Mouse (Mus musculus): Measurements from ENCODE around the gene Fxyd7. TPM values are rescaled to one million over a fixed set of nuclear protein-coding genes. Genes with fewer than 3 reads are reported as not detected.

The Fxyd7 gene
- 1 to 10 TPM in 1 of 2 experiments, under 1 TPM in 1; 0.41 to 1.1 TPM for total RNA-seq (2021)

- DNase-seq = no peak
- intact Hi-C loops (cut with DNase I) = loop anchor here (2.0 to 5.0 kb wide), 2 partner anchors 77 to 94 kb away; partner anchors contain the start of gene Usf2
Observed at GRCm38 (mm10) chr7:31051321-31052021, at the start of gene Fxyd7. Fxyd7 (minus strand) TSS chr7:31051467.

- intact Hi-C loops (cut with DNase I) = no loop called here
- DNase-seq = no peak
Observed at GRCm38 (mm10) chr7:31100786-31101185, 49.5 kb upstream of the Fxyd7 start.

DNA sequence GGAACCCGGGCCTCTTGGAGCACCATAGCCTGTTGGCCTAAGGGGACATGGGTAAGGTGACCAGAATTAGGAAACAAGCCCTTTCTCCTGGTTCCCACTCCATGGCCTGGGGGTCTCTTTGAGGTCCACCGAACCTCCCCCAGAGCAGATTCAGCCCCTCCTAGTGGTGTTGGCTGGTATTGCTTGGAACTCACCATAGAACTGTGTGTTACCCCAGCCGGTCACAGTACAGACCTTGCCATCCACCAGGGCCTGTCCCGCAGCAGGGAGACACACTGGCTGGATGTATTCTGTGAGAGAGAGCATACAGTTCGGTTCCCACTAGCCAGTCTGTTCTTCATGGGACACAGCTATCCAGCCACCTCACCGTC, 48.3 kb upstream of the Fxyd7 start:
- DNase-seq = no peak
- intact Hi-C loops (cut with DNase I) = loop anchor here (5.0 kb wide), 1 partner anchor 127 kb away; the partner anchor contains the start of genes Fam187b and Lsr

GRCm38 (mm10) chr7:31098697-31099611, 47.7 kb upstream of the Fxyd7 start:
- DNase-seq = no peak
- intact Hi-C loops (cut with DNase I) = loop anchor here (5.0 kb wide), 1 partner anchor 127 kb away; the partner anchor contains the start of genes Fam187b and Lsr

- intact Hi-C loops (cut with DNase I) = loop anchor here (1.0 to 5.0 kb wide), 3 partner anchors 19 to 125 kb away; partner anchors contain the start of genes Fam187b, Lgi4 and Lsr
- peak; percentile 90 to 95 for DNase-seq
Observed at GRCm38 (mm10) chr7:31097583-31098248, 46.4 kb upstream of the Fxyd7 start.

GRCm38 (mm10) chr7:31096892-31097564, 45.8 kb upstream of the Fxyd7 start:
- intact Hi-C loops (cut with DNase I) = loop anchor here (1.0 to 5.0 kb wide), 3 partner anchors 18 to 125 kb away; partner anchors contain the start of genes Fam187b, Lgi4 and Lsr
- DNase-seq = no peak

DNA sequence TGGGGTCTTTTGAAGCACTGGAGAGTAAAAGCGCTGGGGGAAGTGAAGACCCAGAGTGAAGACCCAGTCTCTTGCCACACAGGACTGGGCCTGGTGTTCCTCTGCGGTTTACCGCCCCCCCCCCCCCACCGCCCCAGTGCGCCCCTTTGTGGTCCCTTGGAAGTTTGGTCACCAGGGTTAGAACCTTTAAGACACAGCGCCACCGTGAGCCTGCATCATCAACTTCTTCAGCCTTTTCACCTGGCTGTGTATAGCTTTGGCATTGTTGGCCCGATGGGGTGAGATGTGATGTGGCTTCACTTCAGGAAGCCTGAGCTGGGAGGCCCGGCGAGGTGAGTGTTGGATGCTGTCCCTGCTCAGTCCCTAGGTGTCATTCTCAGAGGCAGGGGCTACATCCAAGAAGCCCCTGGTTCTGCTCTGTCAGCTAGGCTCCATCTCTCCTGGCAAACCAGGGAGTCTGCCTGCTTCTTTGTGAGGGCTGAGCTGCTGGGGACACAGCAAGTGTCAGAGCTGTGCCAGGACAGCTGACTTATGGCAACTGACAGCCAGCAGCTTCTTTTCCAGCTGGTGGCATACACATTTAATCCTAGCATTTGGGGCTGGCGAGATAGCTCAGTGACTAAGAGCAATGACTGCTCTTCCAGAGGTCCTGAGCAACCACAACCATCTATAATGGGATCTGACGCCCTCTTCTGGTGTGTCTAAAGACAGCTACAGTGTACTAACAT, 43.7 kb upstream of the Fxyd7 start:
- no peak for DNase-seq
- intact Hi-C loops (cut with DNase I) = loop anchor here (5.0 kb wide), 2 partner anchors 123 to 138 kb away; partner anchors contain the start of genes Fam187b, Lsr and Usf2

DNA sequence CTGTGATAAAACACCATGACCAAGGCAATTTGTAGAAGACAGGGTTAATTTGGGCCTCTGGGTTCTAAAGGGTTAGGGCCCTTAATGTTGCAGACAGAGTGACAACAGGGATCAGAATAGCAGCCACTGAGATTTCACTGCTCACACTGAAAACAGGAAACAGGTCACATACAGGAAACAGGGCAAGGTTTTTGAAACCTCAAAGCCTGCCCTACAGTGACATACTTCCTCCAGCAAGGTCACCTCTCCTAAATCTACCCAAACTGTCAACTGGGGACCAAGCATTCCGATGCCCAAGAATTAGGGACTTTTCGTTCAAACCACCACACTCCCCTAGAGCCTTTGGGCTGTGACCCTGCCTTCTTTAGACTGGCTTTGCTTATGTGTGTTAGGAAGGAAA, 38.5 kb upstream of the Fxyd7 start:
- intact Hi-C loops (cut with DNase I) = loop anchor here (5.0 to 10.0 kb wide), 2 partner anchors 132 to 435 kb away; partner anchors contain the start of genes Rbm42 and Usf2

GRCm38 (mm10) chr7:31088206-31088605, 36.9 kb upstream of the Fxyd7 start:
- intact Hi-C loops (cut with DNase I) = loop anchor here (10.0 kb wide), 1 partner anchor 433 kb away; the partner anchor contains the start of gene Rbm42
- no peak for DNase-seq

More for the DNA sequence above, 38.5 kb upstream of the Fxyd7 start:
- DNase-seq = no peak

DNA sequence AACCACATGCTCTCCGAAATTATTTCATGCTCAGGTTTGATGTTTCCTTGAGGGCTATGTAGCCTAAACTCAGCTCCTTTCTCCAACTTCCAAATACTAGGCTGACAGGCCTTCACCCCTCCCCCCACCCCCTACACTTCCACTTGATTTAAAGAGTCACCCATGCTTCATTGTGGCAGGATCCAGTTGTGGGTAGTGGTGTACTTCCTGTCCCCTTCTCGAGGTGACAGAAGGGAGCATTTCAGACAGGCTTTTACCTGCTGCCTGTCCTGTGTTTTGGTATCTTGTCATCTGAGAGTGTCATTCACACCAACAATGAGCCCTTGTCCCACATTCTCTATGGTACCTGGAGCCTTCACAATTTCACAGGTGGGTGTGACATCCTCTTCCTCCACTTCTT, 36.0 kb upstream of the Fxyd7 start:
- intact Hi-C loops (cut with DNase I) = loop anchor here (10.0 kb wide), 1 partner anchor 432 kb away; the partner anchor contains the start of gene Rbm42
- DNase-seq = no peak

DNA sequence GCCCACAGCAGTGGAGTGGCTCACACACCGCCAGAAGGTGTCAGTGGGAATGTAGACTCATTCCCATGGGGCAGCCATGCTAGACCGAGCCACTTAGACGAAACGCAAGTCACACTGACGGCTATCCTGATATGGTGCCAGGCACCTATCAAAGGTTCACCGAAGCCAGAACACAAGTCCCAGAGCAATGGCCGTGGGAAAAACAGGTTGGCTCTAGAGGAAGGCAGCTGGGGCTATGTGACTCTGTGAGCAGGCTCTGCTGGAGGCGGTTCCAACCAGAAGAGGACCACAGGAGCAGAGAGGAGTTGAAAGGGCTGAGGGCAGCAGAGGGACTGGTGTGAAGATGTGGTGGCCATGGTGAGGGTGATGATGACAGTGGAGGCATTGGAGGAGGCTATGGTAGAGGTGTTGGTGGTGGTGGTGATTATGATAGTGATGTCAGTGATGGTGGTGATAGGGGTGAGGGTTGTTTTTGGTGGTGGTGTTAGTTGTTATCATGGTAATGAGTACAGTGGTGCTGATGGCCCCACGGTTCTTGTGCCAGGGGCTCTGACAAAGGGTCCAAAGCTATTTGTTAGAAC, 35.0 kb upstream of the Fxyd7 start:
- intact Hi-C loops (cut with DNase I) = loop anchor here (10.0 kb wide), 1 partner anchor 431 kb away; the partner anchor contains the start of gene Rbm42
- no peak for DNase-seq

DNA sequence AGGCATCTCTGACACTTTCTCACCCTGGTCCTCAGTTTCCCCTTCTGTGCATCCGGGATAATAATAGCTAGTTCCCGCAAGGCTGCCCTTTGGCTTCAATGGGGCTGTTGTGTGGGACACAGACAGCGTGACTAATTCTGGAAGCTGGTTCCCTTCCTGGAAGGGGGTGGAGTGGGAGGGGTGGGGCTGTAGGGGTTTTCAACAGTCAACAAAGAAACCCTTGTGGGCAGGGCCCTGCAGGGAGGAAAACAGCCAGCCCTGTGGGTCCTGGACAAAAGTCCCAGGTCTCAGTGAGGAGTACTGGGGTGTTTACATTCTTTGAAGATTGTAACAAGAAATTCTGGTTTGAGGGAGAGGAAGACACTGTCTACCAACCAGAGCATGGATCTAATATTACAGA, 33.9 kb upstream of the Fxyd7 start:
- DNase-seq = peak; percentile 56 to 70
- intact Hi-C loops (cut with DNase I) = loop anchor here (10.0 kb wide), 1 partner anchor 430 kb away; the partner anchor contains the start of gene Rbm42

GRCm38 (mm10) chr7:31084140-31084539, 32.9 kb upstream of the Fxyd7 start:
- intact Hi-C loops (cut with DNase I) = loop anchor here (10.0 kb wide), 1 partner anchor 429 kb away; the partner anchor contains the start of gene Rbm42
- DNase-seq = no peak

DNA sequence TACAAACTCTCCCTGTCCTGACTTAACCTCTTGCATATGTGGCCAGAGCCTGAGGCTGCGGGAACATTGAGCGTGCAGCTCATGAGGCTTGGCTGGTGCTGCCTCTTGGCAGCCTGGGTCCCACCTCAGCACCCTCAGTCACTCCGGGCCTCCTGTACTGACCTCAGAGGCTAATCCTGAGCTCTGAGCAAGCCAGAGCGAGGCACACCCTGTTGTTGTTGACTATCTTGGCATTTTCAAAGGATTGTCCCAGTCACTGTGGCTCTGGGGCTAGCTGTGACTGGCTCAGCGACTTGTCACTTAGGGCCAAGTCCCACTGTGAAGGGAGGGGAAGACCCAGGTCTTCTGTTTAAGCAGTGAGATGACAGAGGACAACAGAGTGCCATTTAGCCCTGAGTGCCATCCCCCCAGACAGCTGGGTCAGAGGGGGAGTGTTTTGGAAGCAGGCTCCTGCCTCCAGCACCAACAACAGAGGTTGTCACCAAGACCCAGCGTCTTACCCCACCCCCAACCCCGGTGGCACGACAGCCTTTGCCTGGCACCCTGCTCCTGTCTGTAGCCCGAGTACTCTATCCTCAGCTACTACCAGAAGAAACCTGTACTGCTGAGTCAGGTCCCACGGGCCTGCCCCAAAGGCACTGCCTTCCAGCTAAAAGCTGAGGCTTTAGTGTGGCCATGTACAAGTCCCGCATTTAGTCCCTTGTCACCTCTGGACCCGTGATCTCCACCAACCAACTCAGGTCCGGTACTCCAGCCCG, 31.7 kb upstream of the Fxyd7 start:
- peak; percentile 71 to 81 for DNase-seq
- intact Hi-C loops (cut with DNase I) = loop anchor here (10.0 kb wide), 1 partner anchor 428 kb away; the partner anchor contains the start of gene Rbm42

DNA sequence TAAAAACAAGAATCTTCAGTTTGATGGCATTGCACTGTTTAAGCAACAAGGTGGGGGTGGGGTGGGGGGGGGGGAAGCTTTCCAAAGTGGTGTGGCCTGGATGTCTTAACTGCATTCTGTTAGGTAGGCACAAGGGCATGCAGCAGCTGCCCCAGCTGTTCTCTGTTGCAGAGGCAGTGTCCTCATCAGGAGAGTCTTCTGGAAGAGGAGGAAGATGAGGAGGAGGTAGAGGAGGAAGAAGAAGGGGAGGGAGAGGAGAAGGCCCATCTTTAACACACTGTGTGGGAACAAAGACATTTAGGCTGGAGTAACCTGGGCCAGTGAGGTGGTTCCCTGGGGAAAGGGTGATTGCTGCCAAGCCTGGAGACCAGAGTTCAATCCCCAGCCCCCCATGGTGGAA, 30.8 kb upstream of the Fxyd7 start:
- intact Hi-C loops (cut with DNase I) = loop anchor here (10.0 kb wide), 1 partner anchor 427 kb away; the partner anchor contains the start of gene Rbm42
- no peak for DNase-seq

- intact Hi-C loops (cut with DNase I) = loop anchor here (10.0 kb wide), 1 partner anchor 426 kb away; the partner anchor contains the start of gene Rbm42
- DNase-seq = no peak
Observed at GRCm38 (mm10) chr7:31081106-31081505, 29.8 kb upstream of the Fxyd7 start.

GRCm38 (mm10) chr7:31080611-31081010, 29.3 kb upstream of the Fxyd7 start:
- intact Hi-C loops (cut with DNase I) = loop anchor here (10.0 kb wide), 1 partner anchor 426 kb away; the partner anchor contains the start of gene Rbm42
- DNase-seq = no peak

Measured in heart, postnatal 36 days (tissue).